Mouse (Mus musculus) limb, embryonic 10.5 days (tissue): ENCODE results near the gene Cttnbp2nl. TPM values are rescaled to one million over a fixed set of nuclear protein-coding genes. Genes with fewer than 3 reads are reported as not detected.

Experiments
- DNase-seq: peaks from one replicate; pipeline ENCODE4 v3.0.0-alpha.2; 2017; ENCODE audit warnings: low spot score
- H3K27ac ChIP-seq: fragments of 300-500 bp; sonication (generic); 2 replicates; pipeline ENCODE4 v1.5.1; 2016; ENCODE audit warnings: mild to moderate bottlenecking
- H3K27me3 ChIP-seq: fragments of 300-500 bp; sonication (generic); 2 replicates; pipeline ENCODE4 v1.6.1; 2016; ENCODE audit warnings: low read depth, mild to moderate bottlenecking; ENCODE audit not compliant: poor library complexity, severe bottlenecking
- H3K36me3 ChIP-seq: fragments of 300-500 bp; sonication (generic); 2 replicates; pipeline ENCODE4 v1.6.1; 2016; ENCODE audit warnings: mild to moderate bottlenecking, moderate library complexity
- H3K4me1 ChIP-seq: fragments of 300-500 bp; sonication (generic); 2 replicates; pipeline ENCODE4 v1.6.1; 2016
- H3K4me3 ChIP-seq: fragments of 300-500 bp; sonication (generic); 2 replicates; pipeline ENCODE4 v1.5.1; 2016; ENCODE audit warnings: mild to moderate bottlenecking, moderate library complexity
- H3K9me3 ChIP-seq: fragments of 300-500 bp; sonication (generic); replicated peaks from 2 replicates; pipeline ENCODE4 v1.6.1; 2016; ENCODE audit warnings: mild to moderate bottlenecking
- WGBS: fragments of 180-500 bp; shearing (Covaris S2); methylation state at CpG from one replicate; pipeline ENCODE4 v1.1.7; 2016; 5-methylcytosine and 5-hydroxymethylcytosine counted together
- polyA plus RNA-seq: library from polyadenylated mRNA; unstranded; fragments of >200 nt; fragmentation: Nextera tagmentation; extraction: Ambion mirVana; gene quantifications from 2 replicates; pipeline ENCODE4 v1.2.1, GENCODE M21; 2016

Gene Cttnbp2nl
- polyA plus RNA-seq: 40.5 and 50.1 TPM in 2 replicates

DNA sequence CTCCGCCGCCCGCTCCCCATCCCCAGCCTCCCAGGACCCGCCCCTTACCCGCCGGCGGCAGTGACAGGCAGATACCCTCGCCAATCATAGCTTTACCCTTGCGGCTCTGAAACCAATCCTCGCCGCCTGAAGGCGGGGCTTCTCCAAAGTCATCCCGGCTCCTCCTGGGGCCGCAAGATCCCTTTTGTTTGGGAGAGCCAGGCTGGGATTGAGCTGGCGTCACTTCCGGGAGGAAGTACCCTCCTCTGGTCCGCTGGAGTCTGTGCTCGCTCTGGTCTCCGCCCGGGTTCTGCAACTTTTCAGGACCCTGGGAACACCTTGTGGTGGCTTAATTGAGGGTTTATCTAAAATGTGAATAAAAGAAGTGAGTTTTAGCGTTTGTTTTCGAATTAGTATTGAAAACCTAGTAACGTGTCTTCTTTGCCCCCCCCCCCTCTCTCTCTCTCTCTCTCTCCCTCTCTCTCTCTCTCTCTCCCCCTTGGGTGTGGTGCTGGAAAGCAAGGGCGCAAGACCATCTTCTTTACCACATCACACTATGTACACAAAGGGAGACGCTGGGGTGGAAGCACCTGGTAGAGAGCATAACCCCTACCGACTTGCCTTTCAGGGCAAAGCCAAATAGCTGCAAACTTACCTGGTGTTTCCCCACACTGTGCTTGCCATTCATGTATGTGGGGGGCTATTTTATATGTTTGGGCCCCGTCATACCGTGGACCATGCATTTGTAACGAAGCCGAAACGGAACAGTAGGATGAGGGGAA lies at the start of gene Cttnbp2nl:
Gene Cttnbp2nl (minus strand): TSS at position 210 of the 761 bp plus-strand sequence.
- H3K4me3 ChIP-seq: peak within 1 kb of the TSS; percentile 89
- H3K36me3 ChIP-seq: peaks cover 4% of the 10 kb centered on the region; the same call in 1 of the 2 replicates
- H3K27ac ChIP-seq: peak within 1 kb of the TSS; percentile 93
- WGBS: 4% methylated on average over 31 of the region's 31 CpGs
- peak; percentile 95 for DNase-seq
- H3K4me1 ChIP-seq: peaks cover 35% of the 10 kb centered on the region
- H3K9me3 ChIP-seq: no peaks in the 10 kb centered on the region
- H3K27me3 ChIP-seq: no peaks in the 10 kb centered on the region

- WGBS: 78% methylated on average over 4 of the region's 4 CpGs
- H3K27ac ChIP-seq: no peak overlapping the region
- no peak overlapping the region for H3K4me3 ChIP-seq
- no peaks in the 10 kb centered on the region for H3K36me3 ChIP-seq
- DNase-seq: no peak
- H3K27me3 ChIP-seq: no peaks in the 10 kb centered on the region
- peaks cover 10% of the 10 kb centered on the region for H3K4me1 ChIP-seq
- no peaks in the 10 kb centered on the region for H3K9me3 ChIP-seq
These were observed 47.3 kb upstream of the Cttnbp2nl start for GRCm38 (mm10) chr3:105100270-105100589.

GRCm38 (mm10) chr3:105099526-105100269 lies 46.8 kb upstream of the Cttnbp2nl start:
- no peak overlapping the region for H3K27ac ChIP-seq
- WGBS: 48% methylated on average over 15 of the region's 15 CpGs

DNA sequence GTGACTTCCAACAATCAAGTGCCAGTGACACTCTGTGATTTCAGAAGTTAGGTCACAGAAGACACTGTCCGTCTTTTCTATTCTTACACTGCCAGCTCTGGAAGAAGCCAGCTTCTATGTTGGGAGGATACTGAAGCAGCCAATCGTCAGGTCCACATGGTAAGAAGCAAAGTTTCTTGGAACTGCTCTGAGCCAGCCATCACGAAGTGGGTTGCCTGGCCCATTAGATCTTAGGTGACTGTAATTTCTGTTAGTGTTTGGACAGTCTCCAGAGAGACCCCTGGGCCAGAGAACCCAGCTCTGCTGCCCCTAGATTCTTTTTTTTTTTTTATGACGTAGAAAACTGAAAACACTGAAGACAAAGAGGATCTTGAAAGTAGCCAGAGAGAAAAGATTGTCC lies 44.6 kb upstream of the Cttnbp2nl start:
- WGBS: 81% methylated on average over 4 of the region's 4 CpGs

More at GRCm38 (mm10) chr3:105099526-105100269, 46.8 kb upstream of the Cttnbp2nl start:
- no peaks in the 10 kb centered on the region for H3K27me3 ChIP-seq
- no peak for DNase-seq
- H3K4me3 ChIP-seq: no peak overlapping the region
- H3K36me3 ChIP-seq: no peaks in the 10 kb centered on the region
- peaks cover 10% of the 10 kb centered on the region for H3K4me1 ChIP-seq
- H3K9me3 ChIP-seq: no peaks in the 10 kb centered on the region

DNA sequence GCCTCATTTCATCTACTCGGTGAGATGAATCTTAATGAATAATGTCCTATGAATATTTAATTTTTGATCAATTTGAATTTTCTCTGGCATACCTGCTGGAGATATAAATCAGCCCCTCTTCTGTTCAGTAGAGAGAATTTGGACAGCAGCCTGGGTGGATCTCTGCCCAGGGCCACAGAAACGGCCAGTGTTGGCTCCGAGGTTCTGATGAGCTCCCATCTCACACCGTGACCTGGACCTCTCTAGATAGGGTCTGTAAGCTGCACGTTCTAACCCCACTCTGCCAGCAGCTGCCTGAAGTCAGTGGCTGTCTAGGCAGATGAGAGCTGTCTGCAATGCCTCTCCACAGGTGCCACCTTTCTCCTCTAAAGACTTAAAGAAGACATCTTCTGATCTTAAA lies 42.1 kb upstream of the Cttnbp2nl start:
- Histone ChIP-seq H3K4me1 (peaks cover 25% of the 10 kb centered on the region), H3K9me3 (no peaks in the 10 kb centered on the region), H3K36me3 (no peaks in the 10 kb centered on the region), H3K27ac (no peak overlapping the region), H3K4me3 (no peak overlapping the region), H3K27me3 (no peaks in the 10 kb centered on the region)
- DNase-seq: no peak
- 83% methylated on average over 5 of the region's 5 CpGs for WGBS

More for the DNA sequence above, 44.6 kb upstream of the Cttnbp2nl start:
- Histone ChIP-seq H3K4me1 (peaks cover 23% of the 10 kb centered on the region), H3K4me3 (no peak overlapping the region), H3K27ac (no peak overlapping the region), H3K27me3 (no peaks in the 10 kb centered on the region), H3K36me3 (no peaks in the 10 kb centered on the region), H3K9me3 (no peaks in the 10 kb centered on the region)
- no peak for DNase-seq

DNA sequence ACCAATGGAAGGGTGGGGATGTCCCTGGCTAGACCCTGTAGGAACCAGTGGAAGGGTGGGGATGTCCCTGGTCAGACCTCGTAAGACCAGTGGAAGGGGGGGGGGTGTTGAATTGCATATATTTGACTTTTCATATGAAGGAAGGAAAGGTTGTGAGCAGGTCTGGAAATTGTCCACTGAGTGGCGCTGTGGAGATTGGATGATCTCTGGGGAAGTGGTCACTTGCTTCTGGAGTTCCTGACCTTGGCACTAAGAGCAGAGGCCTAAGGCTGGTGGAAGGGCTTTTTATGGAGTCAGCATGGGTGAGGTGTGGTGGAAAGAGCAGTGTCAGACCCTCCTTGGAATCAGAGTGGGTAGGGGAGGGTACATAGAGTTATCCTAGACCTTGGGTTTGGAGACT lies 41.5 kb upstream of the Cttnbp2nl start:
- H3K4me1 ChIP-seq: peaks cover 20% of the 10 kb centered on the region
- no peaks in the 10 kb centered on the region for H3K27me3 ChIP-seq
- H3K36me3 ChIP-seq: no peaks in the 10 kb centered on the region
- peak; percentile 25 for DNase-seq
- no peaks in the 10 kb centered on the region for H3K9me3 ChIP-seq
- H3K27ac ChIP-seq: no peak overlapping the region
- 49% methylated on average over 2 of the region's 2 CpGs for WGBS
- no peak overlapping the region for H3K4me3 ChIP-seq

GRCm38 (mm10) chr3:105092721-105093505 lies 40.0 kb upstream of the Cttnbp2nl start:
- Histone ChIP-seq H3K36me3 (no peaks in the 10 kb centered on the region), H3K27ac (no peak overlapping the region), H3K9me3 (no peaks in the 10 kb centered on the region), H3K4me1 (peaks cover 20% of the 10 kb centered on the region), H3K27me3 (no peaks in the 10 kb centered on the region), H3K4me3 (no peak overlapping the region)
- DNase-seq: peak; percentile 30
- WGBS: 61% methylated on average over 11 of the region's 11 CpGs

DNA sequence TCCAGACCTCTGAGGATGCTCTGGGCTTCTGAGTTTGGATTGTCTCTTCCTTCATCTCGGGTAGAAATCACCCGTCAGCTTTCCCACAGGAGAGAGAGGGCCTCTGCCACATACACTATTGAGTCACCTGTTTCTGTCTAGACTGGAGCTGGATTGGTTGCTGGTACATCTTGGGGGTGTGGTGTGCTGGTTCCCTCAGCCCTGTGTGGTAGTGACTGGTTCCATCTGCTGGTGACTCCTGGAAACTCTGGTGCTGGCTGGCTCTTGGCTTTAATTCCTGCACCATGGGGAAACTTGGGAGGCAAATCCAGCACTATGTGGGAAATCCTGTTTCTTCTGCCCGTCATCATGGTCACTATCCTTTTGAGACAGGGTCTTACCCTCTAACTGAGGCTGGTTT lies 38.0 kb upstream of the Cttnbp2nl start:
- peaks cover 28% of the 10 kb centered on the region for H3K4me1 ChIP-seq
- no peaks in the 10 kb centered on the region for H3K9me3 ChIP-seq
- no peak overlapping the region for H3K27ac ChIP-seq
- peak; percentile 50 for DNase-seq
- H3K36me3 ChIP-seq: no peaks in the 10 kb centered on the region
- no peak overlapping the region for H3K4me3 ChIP-seq
- H3K27me3 ChIP-seq: no peaks in the 10 kb centered on the region
- 39% methylated on average over 3 of the region's 3 CpGs for WGBS

DNA sequence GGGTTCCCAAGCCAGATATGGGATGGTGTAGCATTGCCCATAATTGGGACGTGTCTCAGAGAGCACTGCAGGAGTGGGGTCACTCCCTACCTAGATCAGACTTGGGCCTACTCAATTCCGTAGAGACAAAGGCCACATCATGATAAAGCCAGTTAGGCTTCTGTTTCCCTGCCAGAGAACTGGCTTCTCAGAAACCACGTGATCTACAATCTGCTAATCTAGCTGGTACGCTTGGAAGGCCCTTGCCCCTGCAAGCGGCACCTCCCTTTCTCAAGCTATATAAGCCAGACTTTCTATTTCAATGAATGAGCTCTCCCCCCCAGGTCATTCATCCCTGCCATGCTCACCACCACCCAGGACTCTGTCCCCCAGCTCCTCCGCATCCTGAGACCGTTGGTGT lies 37.2 kb upstream of the Cttnbp2nl start:
- Histone ChIP-seq H3K9me3 (no peaks in the 10 kb centered on the region), H3K4me1 (peaks cover 28% of the 10 kb centered on the region), H3K36me3 (no peaks in the 10 kb centered on the region), H3K27ac (no peak overlapping the region), H3K4me3 (no peak overlapping the region), H3K27me3 (no peaks in the 10 kb centered on the region)
- 90% methylated on average over 7 of the region's 7 CpGs for WGBS
- peak; percentile 25 for DNase-seq

- H3K27ac ChIP-seq: no peak overlapping the region
- WGBS: 88% methylated on average over 2 of the region's 2 CpGs
- H3K9me3 ChIP-seq: no peaks in the 10 kb centered on the region
- H3K36me3 ChIP-seq: no peaks in the 10 kb centered on the region
- no peak overlapping the region for H3K4me3 ChIP-seq
- peaks cover 25% of the 10 kb centered on the region for H3K4me1 ChIP-seq
- no peaks in the 10 kb centered on the region for H3K27me3 ChIP-seq
- DNase-seq: peak; percentile 22
These were observed 35.7 kb upstream of the Cttnbp2nl start for GRCm38 (mm10) chr3:105088638-105089037.

- peak; percentile 31 for DNase-seq
- H3K4me1 ChIP-seq: peaks cover 15% of the 10 kb centered on the region
- no peak overlapping the region for H3K4me3 ChIP-seq
- 52% methylated on average over 3 of the region's 3 CpGs for WGBS
- 0 out of 2 replicates have a peak overlapping the region, but pooled peaks have one; percentile 50 for H3K27ac ChIP-seq
- H3K9me3 ChIP-seq: no peaks in the 10 kb centered on the region
- H3K36me3 ChIP-seq: no peaks in the 10 kb centered on the region
- H3K27me3 ChIP-seq: no peaks in the 10 kb centered on the region
These were observed 34.4 kb upstream of the Cttnbp2nl start for GRCm38 (mm10) chr3:105087344-105087743.

GRCm38 (mm10) chr3:105078231-105078826 lies 25.4 kb upstream of the Cttnbp2nl start:
- Histone ChIP-seq H3K4me3 (no peak overlapping the region), H3K4me1 (peaks cover 16% of the 10 kb centered on the region), H3K9me3 (no peaks in the 10 kb centered on the region), H3K36me3 (no peaks in the 10 kb centered on the region), H3K27ac (peak overlapping the region; percentile 43; the same call in 1 of the 2 replicates), H3K27me3 (no peaks in the 10 kb centered on the region)
- WGBS: 24% methylated on average over 7 of the region's 7 CpGs
- peak; percentile 81 for DNase-seq
